Mouse (Mus musculus): Measurements from ENCODE around the gene Foxp1.

The Foxp1 gene

DNA sequence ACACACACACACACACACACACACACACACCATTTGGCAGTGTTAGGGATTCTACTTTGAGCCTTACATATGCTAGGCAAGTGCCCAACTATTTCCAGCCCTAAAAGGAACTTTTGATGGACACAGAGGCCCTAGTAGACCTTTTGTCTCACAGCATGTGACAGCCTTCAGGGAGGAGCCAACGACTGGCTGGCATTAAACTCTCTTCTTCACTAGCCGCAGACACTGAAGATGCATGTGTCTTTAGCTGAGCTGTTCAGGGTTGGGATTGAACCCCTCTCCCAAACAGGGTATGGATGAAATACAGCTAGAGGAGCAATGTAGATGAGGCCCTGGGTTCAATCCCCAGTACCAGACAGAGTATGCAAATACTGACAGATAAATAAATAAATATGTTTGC lies 428.7 kb downstream of the Foxp1 start:
- no peak for DNase-seq (ENCODE audit: extremely low spot score)

DNA sequence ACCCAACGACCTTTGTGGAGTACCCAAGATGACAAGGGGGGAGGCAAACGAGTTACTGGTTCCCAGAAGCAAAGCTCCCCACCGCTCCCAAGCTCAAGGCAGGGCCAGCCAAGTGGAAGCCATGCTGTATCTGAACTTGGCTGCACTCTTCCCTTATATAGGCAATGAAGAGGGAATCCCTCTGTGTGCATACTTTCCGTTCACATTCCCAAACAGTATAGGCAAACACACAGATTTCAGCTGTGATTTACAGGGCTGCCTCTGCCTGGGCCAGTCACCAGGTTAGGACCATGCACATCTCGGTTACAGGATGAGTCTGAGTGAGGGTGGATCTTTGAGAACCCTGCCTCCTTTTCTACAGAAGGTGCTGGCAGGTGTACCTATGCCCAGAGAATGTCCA lies 429.3 kb downstream of the Foxp1 start:
- DNase-seq (ENCODE audit: extremely low spot score): no peak

DNA sequence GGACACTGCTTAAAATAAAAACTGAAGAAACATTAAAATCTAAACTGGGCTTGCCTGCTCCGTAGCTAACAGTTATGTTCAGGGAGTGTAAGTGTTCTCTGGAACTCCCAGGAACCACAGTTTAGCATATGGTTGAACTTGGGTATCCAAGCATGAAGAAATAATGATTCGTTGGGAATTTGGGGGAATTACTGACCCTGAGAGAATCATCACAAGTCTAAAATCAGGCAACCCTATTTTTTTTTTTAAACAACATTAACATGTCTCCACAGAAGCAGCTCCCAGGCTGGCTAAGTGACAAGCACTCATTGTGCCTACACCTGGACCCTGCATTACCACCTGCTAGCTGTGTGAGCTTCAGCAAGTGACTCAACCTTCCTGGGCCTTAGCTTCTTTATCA lies 430.7 kb downstream of the Foxp1 start:
- no peak for DNase-seq (ENCODE audit: extremely low spot score)

DNA sequence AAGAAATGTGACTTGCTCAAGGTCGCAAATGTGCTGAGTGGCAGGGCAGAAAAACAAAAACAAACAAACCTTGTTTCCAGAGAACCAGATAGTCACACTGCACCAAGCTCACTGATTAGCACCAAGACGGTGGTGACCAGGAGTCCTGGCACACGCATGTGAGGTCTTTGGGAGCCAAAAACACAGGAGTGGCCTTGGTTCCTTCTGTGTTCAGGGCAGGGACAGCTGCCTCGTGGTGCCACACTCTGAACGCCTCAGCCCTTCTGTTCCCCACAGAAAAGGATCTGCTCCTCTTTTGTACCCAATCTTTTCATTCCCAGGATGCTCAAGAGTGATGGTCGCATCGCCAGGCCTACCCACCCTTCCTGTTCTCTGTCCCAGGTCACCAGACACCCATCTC lies 434.9 kb downstream of the Foxp1 start:
- no peak for DNase-seq (ENCODE audit: extremely low spot score)

GRCm38 (mm10) chr6:99084956-99085355 lies 437.6 kb downstream of the Foxp1 start:
- DNase-seq (ENCODE audit: extremely low spot score): no peak

DNA sequence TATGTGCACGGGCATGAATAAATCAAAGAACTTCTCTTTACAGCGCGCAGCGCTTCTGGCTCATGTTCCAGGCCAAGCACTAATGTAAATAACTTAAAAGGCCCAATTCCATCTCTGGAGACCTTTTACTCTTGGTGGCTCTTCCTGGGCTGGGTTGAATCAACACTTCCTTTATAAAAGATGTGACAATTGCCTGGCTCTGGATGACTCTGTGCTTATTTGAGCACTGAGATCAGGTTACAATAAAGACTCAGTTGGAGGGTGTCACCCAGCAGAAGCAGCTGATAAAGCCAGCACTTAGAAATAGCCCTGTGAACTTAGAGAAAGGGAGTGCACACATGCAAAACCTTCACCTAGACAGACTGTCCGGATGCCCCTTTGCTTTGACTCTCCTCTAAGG lies 441.3 kb downstream of the Foxp1 start:
- DNase-seq (ENCODE audit: extremely low spot score): no peak

DNA sequence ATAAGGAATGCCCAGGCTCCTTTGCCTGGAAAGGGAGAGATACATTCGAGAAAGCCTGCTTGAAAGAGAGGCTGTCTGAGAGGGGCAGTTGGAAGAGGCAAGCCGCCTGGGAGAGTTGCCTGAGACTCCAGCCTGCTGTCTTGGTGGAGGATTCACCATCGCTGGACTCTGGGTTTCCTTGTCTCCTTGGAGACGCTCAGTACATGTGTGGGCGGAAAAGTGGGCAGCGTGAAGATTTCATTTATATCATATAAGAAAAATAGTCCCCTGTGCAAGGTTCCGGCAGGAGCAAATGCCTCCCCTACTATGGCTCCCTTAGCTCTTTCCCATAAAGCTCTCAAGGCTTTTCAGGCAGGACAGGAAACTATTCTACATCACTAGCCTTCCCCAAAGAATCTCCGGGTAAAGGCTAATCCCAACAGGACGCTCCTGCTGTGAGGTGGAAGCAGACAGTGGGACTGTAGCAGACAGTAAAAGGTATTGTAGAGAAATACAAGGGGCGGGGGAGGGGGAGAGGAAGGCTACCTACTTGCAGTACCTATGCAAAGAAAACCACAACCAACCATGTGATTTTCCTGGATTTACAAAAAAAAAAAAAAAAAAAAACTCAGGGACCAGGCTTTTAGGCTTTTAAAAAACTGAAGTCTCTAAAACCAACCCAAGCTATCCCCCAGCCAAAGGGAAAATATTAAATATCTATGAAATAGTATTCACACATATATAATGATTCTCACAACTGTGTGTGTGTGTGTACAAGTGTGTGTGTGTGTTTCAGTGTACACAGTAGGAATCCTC lies 443.3 kb downstream of the Foxp1 start:
- no peak for DNase-seq (ENCODE audit: extremely low spot score)

- no peak for DNase-seq (ENCODE audit: extremely low spot score)
These were observed 444.4 kb downstream of the Foxp1 start for GRCm38 (mm10) chr6:99078089-99078488.

GRCm38 (mm10) chr6:99073303-99074271 lies 448.9 kb downstream of the Foxp1 start:
- DNase-seq (ENCODE audit: extremely low spot score): no peak

DNA sequence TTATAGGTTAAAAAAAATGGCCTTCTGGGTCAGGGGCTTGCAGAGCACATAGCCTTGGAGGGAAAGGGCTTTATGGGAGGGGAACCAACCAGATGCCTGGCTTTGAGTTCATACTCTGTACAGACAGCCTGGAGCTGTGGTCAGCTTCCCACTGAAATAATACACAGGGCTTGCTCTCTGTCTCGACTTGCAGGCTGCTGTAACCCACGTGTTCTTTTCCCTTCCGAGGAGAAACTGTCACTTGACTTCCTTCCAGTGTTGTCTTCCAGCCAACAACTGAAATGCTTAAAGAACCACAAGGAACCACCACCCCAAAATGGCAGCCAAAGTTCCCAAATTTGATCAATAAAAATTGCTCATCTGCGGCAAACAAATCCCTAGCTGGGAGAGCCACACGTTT lies 451.8 kb downstream of the Foxp1 start:
- no peak for DNase-seq (ENCODE audit: extremely low spot score)

DNA sequence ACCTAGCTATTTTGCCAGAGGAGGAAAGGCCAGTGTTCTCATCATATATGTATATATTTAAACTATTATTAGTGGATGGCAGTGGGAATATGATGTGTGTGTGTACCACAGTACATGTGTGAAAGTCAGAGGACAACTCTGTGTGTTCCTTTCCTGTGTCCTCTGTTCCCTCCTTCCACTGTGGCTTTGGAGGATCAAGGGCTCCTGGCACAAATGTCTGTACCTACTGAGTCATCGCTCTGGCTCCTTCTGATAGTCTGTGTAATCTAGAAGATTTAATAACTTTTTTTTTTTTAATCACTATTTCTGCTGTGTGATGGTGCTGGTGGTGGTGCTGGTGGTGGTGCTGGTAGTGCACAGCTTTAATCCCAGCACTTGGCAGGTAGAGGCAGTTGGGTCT lies 452.8 kb downstream of the Foxp1 start:
- no peak for DNase-seq (ENCODE audit: extremely low spot score)

GRCm38 (mm10) chr6:99065569-99066353 lies 456.8 kb downstream of the Foxp1 start:
- DNase-seq (ENCODE audit: extremely low spot score): no peak

- DNase-seq (ENCODE audit: extremely low spot score): no peak
These were observed 458.5 kb downstream of the Foxp1 start for GRCm38 (mm10) chr6:99063982-99064484.

GRCm38 (mm10) chr6:99062931-99063330 lies 459.6 kb downstream of the Foxp1 start:
- no peak for DNase-seq (ENCODE audit: extremely low spot score)

DNA sequence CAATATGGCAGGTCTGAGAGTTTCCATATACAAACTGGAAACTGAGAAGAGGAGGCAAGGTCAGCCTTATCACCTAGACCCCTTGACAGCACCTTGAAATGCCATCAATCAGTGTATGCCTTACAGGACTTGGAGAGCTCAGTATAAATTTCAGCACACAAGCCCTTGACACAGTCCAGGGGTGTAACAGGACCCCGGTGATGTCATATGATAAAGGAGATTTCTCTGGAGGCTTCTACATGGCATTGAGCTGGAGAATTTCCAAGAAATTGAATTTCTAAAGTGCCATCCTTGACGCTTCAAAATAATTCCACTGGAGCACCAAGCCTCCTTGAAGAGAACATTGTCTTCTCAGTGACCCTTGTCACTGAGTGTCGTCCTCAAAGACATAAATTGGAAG lies 463.8 kb downstream of the Foxp1 start:
- no peak for DNase-seq (ENCODE audit: extremely low spot score)

DNA sequence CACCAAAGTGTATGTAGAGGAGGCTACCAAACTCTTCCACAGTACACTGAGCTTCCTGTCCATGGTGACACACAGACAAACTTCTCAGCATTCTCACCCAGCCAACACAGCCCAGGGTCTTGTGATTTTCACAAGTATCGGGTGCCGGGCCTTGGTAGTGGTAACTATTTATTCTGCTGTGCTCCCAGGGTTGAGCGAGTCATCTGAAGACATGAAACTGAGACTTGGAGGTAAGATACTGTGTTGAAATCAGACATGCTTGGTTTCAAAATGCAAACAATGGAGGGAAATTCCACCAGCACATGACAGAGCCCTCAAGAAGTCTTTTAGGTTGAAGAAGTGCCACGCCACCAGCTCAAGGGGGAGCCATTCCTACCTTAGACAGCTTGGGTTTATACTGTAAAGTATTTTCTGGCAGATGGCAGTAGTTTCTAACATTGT lies 465.4 kb downstream of the Foxp1 start:
- DNase-seq (ENCODE audit: extremely low spot score): no peak

GRCm38 (mm10) chr6:99056379-99056778 lies 466.1 kb downstream of the Foxp1 start:
- no peak for DNase-seq (ENCODE audit: extremely low spot score)

GRCm38 (mm10) chr6:99053998-99054397 lies 468.5 kb downstream of the Foxp1 start:
- no peak for DNase-seq (ENCODE audit: extremely low spot score)

DNA sequence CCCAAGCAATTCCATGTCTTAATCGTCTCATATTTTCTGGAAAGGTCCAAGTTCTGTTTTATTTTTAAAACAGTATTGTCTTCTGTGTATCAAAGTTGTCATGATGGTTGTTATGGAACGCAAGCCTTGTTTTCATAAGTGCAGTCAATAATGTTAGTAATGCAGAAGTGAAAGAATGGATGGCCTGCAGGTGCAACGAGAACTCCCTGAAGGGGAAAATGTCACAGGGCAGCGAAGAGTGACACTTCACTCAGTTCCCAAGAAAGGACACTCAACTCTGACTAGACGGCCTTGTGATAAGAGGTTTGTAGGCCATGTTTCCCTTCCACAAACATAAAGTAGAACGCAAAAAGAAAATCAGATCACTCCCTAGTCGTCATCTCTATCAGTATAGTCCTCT lies 469.4 kb downstream of the Foxp1 start:
- no peak for DNase-seq (ENCODE audit: extremely low spot score)

DNA sequence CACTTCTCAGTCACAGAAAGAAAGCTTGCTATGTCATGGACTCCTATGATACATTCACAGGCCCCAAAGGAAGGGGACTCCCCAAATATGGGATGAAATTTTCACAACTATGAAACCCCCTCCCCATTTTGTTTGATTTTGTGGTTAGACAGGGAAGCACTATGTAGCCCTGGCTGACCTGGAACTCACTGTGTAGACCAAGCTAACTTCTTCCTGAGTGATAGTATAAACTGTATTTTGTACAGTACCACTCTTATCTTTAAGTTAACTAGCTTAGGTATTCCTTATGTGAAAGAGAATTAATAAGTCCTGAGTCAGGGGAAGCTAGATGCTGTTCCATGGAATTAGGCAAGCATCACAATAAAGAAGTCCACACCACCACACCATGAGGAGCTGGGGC lies 470.8 kb downstream of the Foxp1 start:
- DNase-seq (ENCODE audit: extremely low spot score): no peak

DNA sequence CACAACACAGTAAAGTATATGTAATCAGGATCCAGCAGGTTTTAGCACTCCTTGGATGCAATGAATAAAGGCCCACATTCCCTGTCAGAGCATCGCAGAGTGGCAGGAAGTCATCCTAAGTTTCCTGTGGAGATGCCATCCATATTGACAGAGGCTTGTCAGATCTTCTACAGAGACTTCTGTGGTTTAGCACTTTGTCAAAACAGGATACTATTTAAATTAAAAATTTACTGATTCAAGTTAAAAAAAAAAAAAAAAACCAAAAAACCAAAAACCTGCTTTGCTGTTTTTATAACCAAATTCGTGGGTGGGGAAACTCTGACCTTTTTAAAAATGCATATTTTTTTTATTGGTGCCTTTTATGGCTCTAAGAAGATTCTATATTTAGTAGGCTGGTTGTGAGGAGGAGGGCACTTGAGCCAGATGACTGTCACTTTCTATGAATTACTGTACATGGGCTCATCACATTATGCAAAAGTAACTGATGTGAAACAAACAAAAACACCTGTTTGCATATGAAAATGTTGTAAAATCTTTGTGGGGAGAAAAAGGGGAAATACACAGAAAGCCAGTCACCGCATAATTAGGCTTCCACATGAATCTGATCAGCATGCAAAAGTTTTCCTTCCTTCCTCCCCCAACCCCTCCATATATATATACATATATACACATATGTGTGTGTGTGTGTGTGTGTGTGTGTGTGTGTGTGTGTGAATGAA lies 472.1 kb downstream of the Foxp1 start:
- DNase-seq (ENCODE audit: extremely low spot score): no peak

Measured in embryo, embryonic 9.5 days (tissue).